In the genomic region with DNA sequence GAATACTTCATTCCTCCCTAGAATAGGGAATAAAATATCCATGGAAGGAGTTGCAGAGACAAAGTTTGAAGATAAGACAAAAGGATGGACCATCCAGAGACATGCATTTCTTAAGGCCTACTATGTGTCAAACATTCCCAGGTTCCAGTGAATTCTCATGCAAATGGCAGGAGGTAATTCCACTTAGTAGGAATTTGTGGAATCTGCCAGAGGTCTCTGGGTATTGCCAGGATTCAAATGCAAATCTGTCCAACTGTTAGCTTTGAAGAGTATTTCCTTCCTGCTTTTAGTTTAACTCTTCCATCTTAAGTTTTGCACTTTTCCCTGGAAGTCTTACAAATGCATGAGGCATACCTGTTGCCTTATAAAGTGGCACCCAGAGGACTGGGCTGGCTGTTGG, we compare ENCODE assay signal across 16 mouse cellular contexts.
"Had no signal": no experiment of that assay in that cellular context is flagged by ENCODE, and none has a peak within 500 bp of the region (broad histone marks: within the 10 kb centered on the region; RNA-seq: fewer than 3 reads in every experiment).

No protein-coding gene starts in this region.

- ATAC-seq: midbrain, embryonic 15.5 days had no signal

- H3K4me1 ChIP-seq: midbrain, embryonic 10.5 days; midbrain, embryonic 12.5 days; midbrain, embryonic 15.5 days; neural tube, embryonic 12.5 days had no signal

- H3K4me2 ChIP-seq: lung, embryonic 14.5 days; midbrain, embryonic 12.5 days; midbrain, embryonic 15.5 days; neural tube, embryonic 12.5 days had no signal

- DNase-seq: lung, adult 18-20 months; lung, embryonic 14.5 days; lung, postnatal 10 days; lung, postnatal 4 days; retina, postnatal 1 day; right cerebral cortex, adult 18-20 months; right cerebral cortex, postnatal 25 days; right cerebral cortex, postnatal 4 days; spleen, adult 18-20 months; thymus, adult 18-20 months; thymus, postnatal 14 days; thymus, postnatal 36 days had no signal

- H3K9ac ChIP-seq: lung, embryonic 14.5 days; midbrain, embryonic 12.5 days; midbrain, embryonic 15.5 days; neural tube, embryonic 12.5 days had no signal

- H3K27ac ChIP-seq: midbrain, embryonic 10.5 days; midbrain, embryonic 12.5 days; midbrain, embryonic 15.5 days; neural tube, embryonic 12.5 days had no signal

- H3K9me3 ChIP-seq: midbrain, embryonic 10.5 days; midbrain, embryonic 12.5 days; midbrain, embryonic 15.5 days; neural tube, embryonic 12.5 days had no signal

- H3K36me3 ChIP-seq: midbrain, embryonic 10.5 days; midbrain, embryonic 12.5 days; midbrain, embryonic 15.5 days; neural tube, embryonic 12.5 days had no signal

- H3K27me3 ChIP-seq: midbrain, embryonic 12.5 days; midbrain, embryonic 15.5 days; neural tube, embryonic 12.5 days had no signal

- H3K4me3 ChIP-seq: midbrain, embryonic 10.5 days; midbrain, embryonic 12.5 days; midbrain, embryonic 15.5 days; neural tube, embryonic 12.5 days had no signal
